Mouse (Mus musculus): Measurements from ENCODE around the gene Gm28374.

Gene Gm28374

GRCm38 (mm10) chr19:6067724-6068415, 14.2 kb downstream of the Gm28374 start, which contains the start of gene Tm7sf2:
Tm7sf2 (minus strand) TSS chr19:6068373.
- no peak for TF ChIP-seq GATA4 (IDR thresholded peaks at IDR 0.05; ENCODE audit: insufficient replicate concordance, low read length)

- TF ChIP-seq GATA4 (IDR thresholded peaks at IDR 0.05; ENCODE audit: insufficient replicate concordance, low read length), result no peak
Measured at GRCm38 (mm10) chr19:6067011-6067723, 14.9 kb downstream of the Gm28374 start.

GRCm38 (mm10) chr19:6066571-6066970, 15.5 kb downstream of the Gm28374 start:
- TF ChIP-seq GATA4 (IDR thresholded peaks at IDR 0.05; ENCODE audit: insufficient replicate concordance, low read length), result no peak

- TF ChIP-seq GATA4 (IDR thresholded peaks at IDR 0.05; ENCODE audit: insufficient replicate concordance, low read length), result no peak
Measured at GRCm38 (mm10) chr19:6063081-6063480, 19.0 kb downstream of the Gm28374 start.

- TF ChIP-seq GATA4 (IDR thresholded peaks at IDR 0.05; ENCODE audit: insufficient replicate concordance, low read length), result no peak
Measured at GRCm38 (mm10) chr19:6062418-6062817, 19.6 kb downstream of the Gm28374 start.

GRCm38 (mm10) chr19:6061641-6062302, 20.3 kb downstream of the Gm28374 start:
- TF ChIP-seq GATA4 (IDR thresholded peaks at IDR 0.05; ENCODE audit: insufficient replicate concordance, low read length), result no peak

GRCm38 (mm10) chr19:6061021-6061533, 21.0 kb downstream of the Gm28374 start, which contains the start of gene Znhit2:
Znhit2 (plus strand) TSS chr19:6061192.
- TF ChIP-seq GATA4 (IDR thresholded peaks at IDR 0.05; ENCODE audit: insufficient replicate concordance, low read length), result peak; percentile 96

GRCm38 (mm10) chr19:6058966-6059365, 23.1 kb downstream of the Gm28374 start:
- no peak for TF ChIP-seq GATA4 (IDR thresholded peaks at IDR 0.05; ENCODE audit: insufficient replicate concordance, low read length)

GRCm38 (mm10) chr19:6058513-6058912, 23.5 kb downstream of the Gm28374 start:
- no peak for TF ChIP-seq GATA4 (IDR thresholded peaks at IDR 0.05; ENCODE audit: insufficient replicate concordance, low read length)

- TF ChIP-seq GATA4 (IDR thresholded peaks at IDR 0.05; ENCODE audit: insufficient replicate concordance, low read length), result peak; percentile 61; the same call in 1 of the 2 replicates
Measured at GRCm38 (mm10) chr19:6057313-6058096, 24.6 kb downstream of the Gm28374 start, which contains the start of the genes Mrpl49 and Fau. Mrpl49 (minus strand) TSS chr19:6057785. Fau (plus strand) TSS chr19:6057844.

- TF ChIP-seq GATA4 (IDR thresholded peaks at IDR 0.05; ENCODE audit: insufficient replicate concordance, low read length), result no peak
Measured at GRCm38 (mm10) chr19:6056696-6057095, 25.4 kb downstream of the Gm28374 start.

- no peak for TF ChIP-seq GATA4 (IDR thresholded peaks at IDR 0.05; ENCODE audit: insufficient replicate concordance, low read length)
Measured at GRCm38 (mm10) chr19:6054296-6054695, 27.8 kb downstream of the Gm28374 start.

- no peak for TF ChIP-seq GATA4 (IDR thresholded peaks at IDR 0.05; ENCODE audit: insufficient replicate concordance, low read length)
Measured at GRCm38 (mm10) chr19:6052516-6052915, 29.5 kb downstream of the Gm28374 start.

GRCm38 (mm10) chr19:6048681-6049410, 33.2 kb downstream of the Gm28374 start:
- TF ChIP-seq GATA4 (IDR thresholded peaks at IDR 0.05; ENCODE audit: insufficient replicate concordance, low read length), result no peak
